Mouse (Mus musculus) heart, postnatal 0 days (tissue): ENCODE results near the gene Slc17a2. TPM values are rescaled to one million over a fixed set of nuclear protein-coding genes. Genes with fewer than 3 reads are reported as not detected.

Experiments used
- ATAC-seq: fragments of 200-750 bp; cut with Nextera tagmentation; 2 replicates; pipeline ENCODE4 v1.8.0; 2017; ENCODE audit warnings: low read depth, moderate number of reproducible peaks, moderate library complexity; ENCODE audit not compliant: insufficient read depth
- DNase-seq: peaks from one replicate; pipeline ENCODE4 v3.0.0-alpha.2; 2016; ENCODE audit warnings: low spot score
- H3K27ac ChIP-seq: fragments of 300-500 bp; sonication (generic); 2 replicates; pipeline ENCODE4 v1.5.1; 2014; ENCODE audit warnings: low read depth, mild to moderate bottlenecking
- H3K27me3 ChIP-seq: fragments of 300-500 bp; sonication (generic); 2 replicates; pipeline ENCODE4 v1.6.1; 2014; ENCODE audit warnings: low read length, mixed read lengths; ENCODE audit not compliant: control insufficient read depth, insufficient read depth
- H3K36me3 ChIP-seq: fragments of 300-500 bp; sonication (generic); replicated peaks from 2 replicates; pipeline ENCODE4 v1.6.1; 2014; ENCODE audit warnings: low read length, mixed read lengths; ENCODE audit not compliant: control insufficient read depth, insufficient read depth
- H3K4me1 ChIP-seq: fragments of 300-500 bp; sonication (generic); 2 replicates; pipeline ENCODE4 v1.6.1; 2014; ENCODE audit warnings: antibody characterized with exemption; ENCODE audit not compliant: control insufficient read depth, insufficient read depth
- H3K4me2 ChIP-seq: fragments of 300-500 bp; sonication (generic); 2 replicates; pipeline ENCODE4 v1.6.1; 2014; ENCODE audit warnings: low read depth, mild to moderate bottlenecking, low read length, moderate library complexity
- H3K4me3 ChIP-seq: fragments of 300-500 bp; sonication (generic); 2 replicates; pipeline ENCODE4 v1.5.1; 2014; ENCODE audit warnings: low read depth, low read length
- H3K9ac ChIP-seq: fragments of 300-500 bp; sonication (generic); replicated peaks from 2 replicates; pipeline ENCODE4 v1.6.1; 2014; ENCODE audit warnings: low read depth, low read length, mixed read lengths
- H3K9me3 ChIP-seq: fragments of 300-500 bp; sonication (generic); replicated peaks from 2 replicates; pipeline ENCODE4 v1.6.1; 2016; ENCODE audit warnings: low read length; ENCODE audit not compliant: control insufficient read depth
- CTCF ChIP-seq: IDR thresholded peaks from 2 replicates; pipeline ENCODE4 v1.5.1; 2016; ENCODE audit warnings: antibody characterized with exemption, control low read depth, low read depth
- EP300 ChIP-seq: IDR thresholded peaks from 2 replicates; pipeline ENCODE4 v1.6.1; 2016; ENCODE audit warnings: antibody characterized with exemption, low read depth
- WGBS: fragments of 180-500 bp; shearing (Covaris S2); extraction: QIAGEN DNeasy Blood & Tissue Kit; methylation state at CpG from one replicate; pipeline ENCODE4 v1.1.7; 2014; 5-methylcytosine and 5-hydroxymethylcytosine counted together
- polyA plus RNA-seq: library from polyadenylated mRNA; unstranded; fragments of >200 nt; fragmentation: Nextera tagmentation; extraction: Ambion mirVana; gene quantifications from 2 replicates; pipeline ENCODE4 v1.2.1, GENCODE M21; 2015
- total RNA-seq: library from RNA; depleted of rRNA; stranded (reverse); fragments of >200 nt; gene quantifications from 2 replicates; pipeline ENCODE4 v1.2.3, GENCODE M21; 2014; ENCODE audit warnings: low replicate concordance

Slc17a2 gene
- total and polyA plus RNA-seq, 2 experiments from 2014 or later: not detected

DNA sequence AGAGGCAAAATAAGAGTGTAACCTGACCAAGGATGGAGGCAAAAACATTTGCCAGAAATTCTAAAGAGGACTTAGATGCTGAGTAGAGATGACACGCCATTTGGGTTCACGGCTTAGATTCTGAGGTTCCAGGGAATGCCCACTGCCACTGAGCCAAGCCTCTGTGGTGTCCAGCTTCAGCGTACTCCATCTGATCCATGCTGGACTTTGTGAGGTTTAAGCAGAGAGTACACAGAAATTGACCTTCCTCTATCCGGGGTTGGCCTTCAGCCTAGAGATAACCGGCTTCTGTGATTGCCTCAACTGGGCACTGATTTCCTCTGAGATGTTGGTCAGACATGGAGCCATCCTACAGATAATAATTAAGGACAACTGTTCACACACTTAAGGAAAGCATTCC, 29.8 kb downstream of the Slc17a2 start:
- TF ChIP-seq CTCF (no peak), EP300 (no peak)
- no peaks in the 10 kb centered on the region for H3K4me1 ChIP-seq
- DNase-seq (no peak), ATAC-seq (no peak)
- H3K9ac ChIP-seq: no peak overlapping the region
- WGBS: 82% methylated on average over 5 of the region's 5 CpGs
- H3K4me3 ChIP-seq: no peak overlapping the region
- 0 out of 2 replicates have a peak, but pooled peaks cover 3% of the 10 kb centered on the region for H3K27me3 ChIP-seq
- H3K27ac ChIP-seq: no peak overlapping the region
- no peaks in the 10 kb centered on the region for H3K9me3 ChIP-seq
- H3K36me3 ChIP-seq: no peaks in the 10 kb centered on the region
- H3K4me2 ChIP-seq: no peak overlapping the region

DNA sequence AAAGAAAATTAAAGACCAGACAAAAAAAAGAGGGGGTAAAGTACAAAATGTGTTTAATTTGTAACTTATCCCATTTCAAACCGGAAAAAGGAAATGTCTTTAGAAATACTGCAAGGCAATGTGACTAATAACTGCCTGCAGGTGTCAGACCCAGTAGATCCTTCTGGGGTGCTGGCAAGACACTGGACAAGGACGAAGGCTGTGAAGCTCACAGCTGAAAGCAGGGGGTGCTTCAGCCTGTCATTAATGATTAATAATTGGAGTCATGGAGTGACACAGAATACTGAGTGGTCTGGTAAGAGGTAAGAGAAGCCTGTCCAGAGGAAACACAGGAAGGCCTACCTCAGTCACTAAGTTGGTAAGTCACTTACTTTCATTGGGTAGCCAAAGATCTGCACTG, 32.5 kb downstream of the Slc17a2 start, which contains the start of gene Slc17a3:
Slc17a3 (plus strand) TSS at position 127 of the 400 bp plus-strand sequence.
- no peak within 1 kb of the TSS for H3K27ac ChIP-seq
- H3K36me3 ChIP-seq: no peaks in the 10 kb centered on the region
- ATAC-seq (no peak), DNase-seq (no peak)
- no peak for TF ChIP-seq CTCF
- TF ChIP-seq EP300: no peak
- no peak within 1 kb of the TSS for H3K9ac ChIP-seq
- H3K4me1 ChIP-seq: no peaks in the 10 kb centered on the region
- no peak within 1 kb of the TSS for H3K4me3 ChIP-seq
- no peaks in the 10 kb centered on the region for H3K9me3 ChIP-seq
- no peaks in the 10 kb centered on the region for H3K27me3 ChIP-seq
- 76% methylated on average over 2 of the region's 2 CpGs for WGBS
- no peak within 1 kb of the TSS for H3K4me2 ChIP-seq

DNA sequence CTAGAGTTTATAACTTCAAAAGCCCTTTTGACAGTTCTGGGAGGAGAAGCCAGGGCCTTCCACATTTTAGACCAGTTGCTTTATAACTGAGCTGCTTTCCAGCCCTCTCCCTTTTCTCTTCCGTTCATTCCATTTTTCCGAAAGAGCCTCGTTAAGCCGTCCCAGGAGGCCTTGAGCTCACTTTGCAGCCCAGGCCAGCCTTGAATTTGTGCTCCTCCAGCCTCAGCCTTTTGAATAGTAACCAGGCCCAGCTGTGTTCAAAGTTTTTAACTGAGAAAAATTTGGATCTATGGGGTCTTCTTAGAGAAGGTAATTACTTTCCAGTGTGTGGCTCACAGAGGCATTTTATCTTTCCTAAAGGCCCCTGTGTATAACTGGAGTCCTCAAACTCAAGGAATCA, 39.1 kb downstream of the Slc17a2 start:
- TF ChIP-seq EP300 (no peak), CTCF (no peak)
- no peak overlapping the region for H3K27ac ChIP-seq
- no peaks in the 10 kb centered on the region for H3K9me3 ChIP-seq
- H3K4me2 ChIP-seq: no peak overlapping the region
- WGBS: 71% methylated on average over 4 of the region's 4 CpGs
- DNase-seq (no peak), ATAC-seq (no peak)
- H3K9ac ChIP-seq: no peak overlapping the region
- H3K4me1 ChIP-seq: no peaks in the 10 kb centered on the region
- H3K4me3 ChIP-seq: no peak overlapping the region
- no peaks in the 10 kb centered on the region for H3K27me3 ChIP-seq
- no peaks in the 10 kb centered on the region for H3K36me3 ChIP-seq

DNA sequence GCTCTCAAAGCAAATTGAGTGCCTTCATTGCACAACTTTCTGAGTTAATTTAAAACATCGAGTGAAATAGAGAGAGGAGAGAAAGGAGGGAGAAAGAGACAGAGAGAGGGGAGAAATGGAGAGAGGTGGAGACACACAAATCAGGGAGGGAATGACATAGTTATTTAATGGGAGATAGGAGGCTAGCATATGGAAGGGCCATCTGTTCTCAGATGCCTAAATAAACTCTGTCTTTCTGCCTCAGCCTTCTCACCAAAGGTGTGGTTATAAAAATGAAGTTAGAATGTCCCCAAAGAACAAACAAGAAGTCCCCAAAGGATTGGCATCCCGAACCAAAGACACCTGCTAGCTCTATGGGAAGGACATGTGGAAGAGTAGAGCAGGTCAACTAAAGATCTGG, 42.5 kb downstream of the Slc17a2 start:
- WGBS: 76% methylated on average over 2 of the region's 2 CpGs
- Histone ChIP-seq H3K4me1 (no peaks in the 10 kb centered on the region), H3K36me3 (no peaks in the 10 kb centered on the region), H3K9ac (no peak overlapping the region), H3K4me2 (no peak overlapping the region), H3K4me3 (no peak overlapping the region), H3K9me3 (no peaks in the 10 kb centered on the region), H3K27ac (no peak overlapping the region), H3K27me3 (no peaks in the 10 kb centered on the region)
- DNase-seq (no peak), ATAC-seq (no peak)
- TF ChIP-seq EP300 (no peak), CTCF (no peak)

DNA sequence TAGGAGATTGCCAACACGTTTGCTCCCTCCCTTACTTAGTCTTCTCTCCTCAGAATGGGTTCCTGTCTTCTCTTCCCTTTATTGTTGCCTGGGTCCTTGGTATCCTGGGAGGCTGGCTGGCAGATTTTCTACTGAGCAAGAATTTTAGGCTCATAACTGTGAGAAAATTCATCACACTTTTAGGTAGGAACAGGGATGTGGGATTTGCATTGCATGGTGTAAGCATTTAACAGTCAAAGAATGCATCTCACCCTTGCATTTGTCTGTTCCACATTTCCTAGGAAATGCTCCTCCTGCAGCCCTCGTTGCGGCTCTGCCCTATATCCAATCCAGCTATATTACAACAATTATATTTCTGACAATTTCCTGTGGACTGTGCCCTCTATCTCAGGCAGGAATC, 49.6 kb downstream of the Slc17a2 start:
- H3K4me3 ChIP-seq: no peak overlapping the region
- no peak overlapping the region for H3K27ac ChIP-seq
- TF ChIP-seq CTCF (no peak), EP300 (no peak)
- no peaks in the 10 kb centered on the region for H3K27me3 ChIP-seq
- H3K4me1 ChIP-seq: no peaks in the 10 kb centered on the region
- 53% methylated on average over 3 of the region's 3 CpGs for WGBS
- H3K9me3 ChIP-seq: no peaks in the 10 kb centered on the region
- ATAC-seq (no peak), DNase-seq (no peak)
- H3K9ac ChIP-seq: no peak overlapping the region
- no peak overlapping the region for H3K4me2 ChIP-seq
- H3K36me3 ChIP-seq: no peaks in the 10 kb centered on the region

DNA sequence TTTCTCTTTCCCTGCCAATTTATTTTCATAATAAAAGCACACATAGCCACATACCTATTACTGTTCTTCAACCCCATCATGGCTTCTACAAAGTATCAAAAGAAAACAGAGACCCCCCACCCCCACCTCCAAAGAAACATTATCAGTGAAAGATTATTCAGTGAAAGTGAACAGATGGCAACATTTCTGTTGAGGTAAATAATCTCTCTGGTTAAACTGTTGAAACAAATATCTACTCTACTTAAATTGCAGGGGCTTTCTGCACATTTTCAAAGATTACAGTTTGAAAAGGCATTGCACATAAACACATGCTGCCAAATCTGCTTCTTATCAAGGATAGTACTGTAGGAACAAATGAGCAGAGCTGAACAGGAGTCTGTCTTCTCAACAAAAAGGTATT, 55.0 kb downstream of the Slc17a2 start:
- no peak for ATAC-seq
- Histone ChIP-seq H3K4me1 (no peaks in the 10 kb centered on the region), H3K36me3 (no peaks in the 10 kb centered on the region), H3K27me3 (no peaks in the 10 kb centered on the region), H3K9ac (no peak overlapping the region), H3K27ac (no peak overlapping the region), H3K4me3 (no peak overlapping the region), H3K9me3 (no peaks in the 10 kb centered on the region), H3K4me2 (no peak overlapping the region)
- TF ChIP-seq CTCF: no peak
- no peak for DNase-seq
